Mouse (Mus musculus) liver, embryonic 15.5 days (tissue): Measurements from ENCODE around the gene BC004004. TPM values are rescaled to one million over a fixed set of nuclear protein-coding genes. Genes with fewer than 3 reads are reported as not detected.
A peak's percentile ranks its signal among the peaks of the same experiment; 100 is the strongest.
"Not testable (repeated sequence)": the region's sequence is repeated elsewhere in the genome, so short reads cannot be mapped to it uniquely, and the experiment has no call there.

ENCODE experiments used
- ATAC-seq: fragments of 200-750 bp; cut with Nextera tagmentation; 2 replicates; pipeline ENCODE4 v1.8.0; 2017; ENCODE audit warnings: moderate number of reproducible peaks, mild to moderate bottlenecking, moderate library complexity; ENCODE audit not compliant: insufficient read depth
- H3K27ac ChIP-seq: fragments of 300-500 bp; sonication (generic); replicated peaks from 2 replicates; pipeline ENCODE4 v1.5.1; 2015; ENCODE audit warnings: mild to moderate bottlenecking, inconsistent platforms
- H3K27me3 ChIP-seq: fragments of 300-500 bp; sonication (generic); 2 replicates; pipeline ENCODE4 v1.6.1; 2015; ENCODE audit warnings: mild to moderate bottlenecking, inconsistent platforms
- H3K36me3 ChIP-seq: fragments of 300-500 bp; sonication (generic); replicated peaks from 2 replicates; pipeline ENCODE4 v1.6.1; 2015; ENCODE audit warnings: moderate library complexity, mild to moderate bottlenecking, inconsistent platforms
- H3K4me1 ChIP-seq: fragments of 300-500 bp; sonication (generic); replicated peaks from 2 replicates; pipeline ENCODE4 v1.6.1; 2015; ENCODE audit warnings: inconsistent platforms
- H3K4me2 ChIP-seq: fragments of 300-500 bp; sonication (generic); 2 replicates; pipeline ENCODE4 v1.6.1; 2015; ENCODE audit warnings: moderate library complexity, mild to moderate bottlenecking, inconsistent platforms
- H3K4me3 ChIP-seq: fragments of 300-500 bp; sonication (generic); replicated peaks from 2 replicates; pipeline ENCODE4 v1.5.1; 2015; ENCODE audit warnings: mild to moderate bottlenecking, inconsistent platforms
- H3K9ac ChIP-seq: fragments of 300-500 bp; sonication (generic); 2 replicates; pipeline ENCODE4 v1.6.1; 2015; ENCODE audit warnings: moderate library complexity, mild to moderate bottlenecking, inconsistent platforms
- H3K9me3 ChIP-seq: fragments of 300-500 bp; sonication (generic); replicated peaks from 2 replicates; pipeline ENCODE4 v1.6.1; 2016; ENCODE audit warnings: inconsistent platforms
- WGBS: fragments of 180-500 bp; shearing (Covaris S2); methylation state at CpG from one replicate; pipeline ENCODE4 v1.1.7; 2015; ENCODE audit warnings: mixed read lengths; ENCODE audit not compliant: insufficient replicate concordance; 5-methylcytosine and 5-hydroxymethylcytosine counted together
- polyA plus RNA-seq: library from polyadenylated mRNA; unstranded; fragments of >200 nt; fragmentation: Nextera tagmentation; extraction: Ambion mirVana; gene quantifications from 2 replicates; pipeline ENCODE4 v1.2.1, GENCODE M21; 2015

Gene BC004004
- polyA plus RNA-seq, 1 experiment from 2014 or later = 62.7 TPM

DNA sequence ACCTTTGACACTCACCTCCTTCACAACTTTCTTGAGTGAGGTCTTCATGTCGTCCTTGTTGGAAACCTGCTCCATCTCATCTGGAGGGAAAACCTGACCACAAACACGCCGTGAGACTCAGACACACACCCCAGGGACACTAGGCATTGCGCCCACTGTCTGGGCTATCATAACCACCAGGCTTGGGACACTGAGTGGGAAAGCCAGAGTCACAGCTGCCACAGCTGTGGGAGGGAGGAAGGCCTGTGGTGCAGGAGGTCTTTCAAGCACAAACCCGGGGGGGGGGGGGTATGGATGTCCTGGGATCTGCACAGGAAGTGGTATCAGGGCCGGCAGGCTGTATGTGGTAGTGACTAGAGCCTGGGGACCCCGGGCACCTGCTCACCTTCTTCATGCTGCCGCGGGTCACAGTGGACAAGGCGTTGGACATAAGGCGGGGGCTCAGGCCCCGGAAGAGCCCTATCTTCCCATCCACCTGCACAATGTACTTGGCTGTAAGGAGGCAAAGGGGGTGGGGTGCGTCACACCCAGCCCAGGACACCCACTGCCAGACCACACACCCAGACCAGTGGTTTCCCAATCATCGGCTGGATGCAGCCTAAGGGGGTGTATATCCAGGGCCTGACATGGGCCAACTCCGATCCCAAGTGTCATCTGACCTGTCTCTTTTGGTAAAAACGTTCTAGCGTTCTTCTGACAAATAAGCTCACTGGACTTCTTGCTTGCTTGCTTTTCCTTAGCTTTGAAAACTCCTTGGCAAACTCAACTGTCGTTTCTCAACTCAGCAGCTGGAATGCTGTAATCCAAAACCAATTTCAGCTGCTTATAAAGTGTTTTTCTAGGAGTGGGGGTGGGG is 72.0 kb downstream of the BC004004 start:
- no peak for ATAC-seq
- 65% methylated on average over 18 of the region's 18 CpGs for WGBS
- no peak overlapping the region for H3K27ac ChIP-seq

DNA sequence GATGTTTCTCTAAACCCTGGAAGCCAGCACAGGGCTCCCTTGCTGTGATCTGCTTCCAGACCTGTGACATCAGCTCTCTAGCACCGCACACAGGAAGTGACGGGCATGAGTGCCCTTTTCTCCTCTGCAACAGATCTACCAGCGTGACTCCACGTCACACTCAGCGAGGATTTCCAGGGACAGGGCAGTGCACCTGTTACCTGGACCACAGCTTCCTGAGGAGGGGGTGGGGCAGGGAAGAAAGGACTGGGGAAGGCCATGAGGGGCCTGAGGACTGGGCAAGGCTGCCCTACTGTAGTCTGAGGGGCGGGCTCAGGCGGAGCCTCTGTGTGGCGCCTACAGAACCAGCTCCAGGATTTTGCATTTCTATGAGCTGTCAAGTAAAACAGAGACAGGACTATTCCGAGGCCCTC is 73.0 kb downstream of the BC004004 start:
- peaks cover 55% of the 10 kb centered on the region for H3K36me3 ChIP-seq
- WGBS = 47% methylated on average over 9 of the region's 9 CpGs
- H3K9me3 ChIP-seq = no peaks in the 10 kb centered on the region
- H3K27ac ChIP-seq = 0 out of 2 replicates have a peak overlapping the region, but pooled peaks have one; percentile 2
- peaks cover 41% of the 10 kb centered on the region for H3K4me1 ChIP-seq
- 0 out of 2 replicates have a peak, but pooled peaks have one; percentile 6 for ATAC-seq
- H3K27me3 ChIP-seq = no peaks in the 10 kb centered on the region
- H3K4me2 ChIP-seq = no peak overlapping the region
- no peak overlapping the region for H3K4me3 ChIP-seq
- no peak overlapping the region for H3K9ac ChIP-seq

More for the DNA sequence above, 72.0 kb downstream of the BC004004 start:
- no peak overlapping the region for H3K9ac ChIP-seq
- H3K27me3 ChIP-seq = no peaks in the 10 kb centered on the region
- peaks cover 31% of the 10 kb centered on the region for H3K4me1 ChIP-seq
- peaks cover 65% of the 10 kb centered on the region for H3K36me3 ChIP-seq
- H3K4me2 ChIP-seq = no peak overlapping the region
- H3K4me3 ChIP-seq = no peak overlapping the region
- no peaks in the 10 kb centered on the region for H3K9me3 ChIP-seq

DNA sequence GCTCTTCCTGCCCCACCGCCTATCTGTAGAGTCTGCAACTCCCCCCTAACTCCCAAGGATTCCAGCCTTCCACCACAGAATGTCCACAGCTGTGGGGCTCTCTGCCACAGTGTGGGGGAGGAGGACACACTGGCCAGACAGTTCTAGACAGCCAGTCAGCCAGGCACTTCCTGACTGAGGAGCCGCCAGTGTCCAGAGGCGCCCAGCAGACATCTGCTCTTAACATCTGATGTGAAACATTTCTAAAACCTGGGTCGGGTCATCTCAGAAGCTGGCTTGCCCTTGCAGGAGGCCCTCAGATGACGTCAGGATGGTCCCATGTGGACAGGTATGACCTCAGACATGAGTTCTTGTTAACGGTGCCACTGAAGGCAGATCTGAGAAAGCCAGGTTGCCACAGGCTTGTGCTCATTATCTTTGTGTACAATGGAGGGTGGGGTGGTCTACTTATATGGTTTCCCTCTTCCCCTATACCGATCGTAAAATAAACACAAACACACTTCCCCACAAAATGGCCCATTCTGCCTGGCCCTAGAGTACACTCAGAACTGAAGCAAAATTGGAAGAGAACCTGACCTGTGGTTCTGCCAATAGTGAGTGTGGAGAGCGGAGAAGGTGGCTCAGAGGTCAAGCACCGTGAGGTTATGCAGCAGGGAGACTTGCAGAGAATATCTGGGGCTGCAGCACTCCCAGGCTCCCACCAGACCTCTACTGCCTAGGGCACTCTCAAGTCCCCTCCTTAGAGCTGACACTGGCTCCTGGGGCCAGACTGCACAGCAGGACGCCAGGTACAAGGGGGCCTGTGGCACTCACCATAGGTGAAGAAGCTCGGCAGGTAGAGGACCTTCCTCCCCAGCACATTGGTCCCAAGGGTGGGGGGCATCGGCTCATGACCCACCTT is 73.7 kb downstream of the BC004004 start:
- Histone ChIP-seq H3K4me1 (peaks cover 47% of the 10 kb centered on the region), H3K4me2 (no peak overlapping the region), H3K36me3 (peaks cover 49% of the 10 kb centered on the region), H3K27ac (0 out of 2 replicates have a peak overlapping the region, but pooled peaks have one; percentile 2), H3K9ac (no peak overlapping the region), H3K4me3 (no peak overlapping the region), H3K27me3 (no peaks in the 10 kb centered on the region), H3K9me3 (no peaks in the 10 kb centered on the region)
- WGBS = 54% methylated on average over 13 of the region's 13 CpGs
- peak; percentile 36; the same call in 1 of the 2 replicates for ATAC-seq

DNA sequence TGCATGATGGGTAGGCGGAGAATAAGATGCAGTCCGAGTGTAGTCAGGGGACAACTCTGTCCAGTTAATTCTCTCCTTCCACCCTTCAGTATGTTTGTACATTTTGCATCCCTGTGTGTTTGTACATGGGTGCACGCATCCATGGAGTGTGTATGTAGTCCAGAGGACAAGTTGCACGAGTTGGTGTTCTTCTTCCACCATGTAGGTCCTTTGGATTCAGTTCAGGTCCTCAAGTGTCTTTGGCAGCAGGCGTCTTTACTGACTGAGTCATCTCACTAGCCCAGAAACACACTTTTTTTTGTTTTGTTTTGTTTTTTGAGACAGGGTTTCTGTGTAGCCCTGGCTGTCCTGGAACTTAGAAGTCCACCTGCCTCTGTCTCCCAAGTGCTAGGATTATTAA is 74.7 kb downstream of the BC004004 start:
- H3K9me3 ChIP-seq = no peaks in the 10 kb centered on the region
- no peak for ATAC-seq
- 79% methylated on average over 5 of the region's 5 CpGs for WGBS
- no peaks in the 10 kb centered on the region for H3K27me3 ChIP-seq
- H3K27ac ChIP-seq = no peak overlapping the region
- no peak overlapping the region for H3K4me2 ChIP-seq
- peaks cover 40% of the 10 kb centered on the region for H3K36me3 ChIP-seq
- H3K4me1 ChIP-seq = peaks cover 54% of the 10 kb centered on the region
- H3K4me3 ChIP-seq = no peak overlapping the region
- H3K9ac ChIP-seq = no peak overlapping the region

DNA sequence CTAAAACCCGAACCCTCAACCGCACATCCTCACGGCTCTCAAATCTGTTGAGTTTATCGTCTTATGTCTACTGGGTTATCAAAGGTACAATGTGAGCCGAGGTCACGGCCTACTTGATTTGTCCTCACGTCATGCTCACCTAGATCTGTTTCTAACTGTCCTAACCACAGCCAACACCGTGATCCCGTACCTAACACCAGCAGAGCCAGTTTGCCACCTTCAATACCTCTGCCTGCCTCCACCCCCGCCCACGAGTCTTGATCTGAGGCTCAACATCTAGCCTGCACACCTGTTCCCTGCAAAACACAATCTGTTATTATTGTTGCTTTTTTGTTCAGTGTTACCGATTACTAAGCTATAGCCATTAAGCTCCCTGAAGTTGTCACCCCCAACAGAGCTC is 76.7 kb downstream of the BC004004 start:
- Histone ChIP-seq H3K36me3 (peaks cover 20% of the 10 kb centered on the region; the same call in 1 of the 2 replicates), H3K4me1 (peaks cover 59% of the 10 kb centered on the region), H3K4me3 (no peak overlapping the region), H3K9ac (no peak overlapping the region), H3K27ac (no peak overlapping the region), H3K4me2 (no peak overlapping the region), H3K9me3 (no peaks in the 10 kb centered on the region), H3K27me3 (no peaks in the 10 kb centered on the region)
- whole genome bisulfite sequencing = 78% methylated on average over 12 of the region's 12 CpGs
- no peak for ATAC-seq

DNA sequence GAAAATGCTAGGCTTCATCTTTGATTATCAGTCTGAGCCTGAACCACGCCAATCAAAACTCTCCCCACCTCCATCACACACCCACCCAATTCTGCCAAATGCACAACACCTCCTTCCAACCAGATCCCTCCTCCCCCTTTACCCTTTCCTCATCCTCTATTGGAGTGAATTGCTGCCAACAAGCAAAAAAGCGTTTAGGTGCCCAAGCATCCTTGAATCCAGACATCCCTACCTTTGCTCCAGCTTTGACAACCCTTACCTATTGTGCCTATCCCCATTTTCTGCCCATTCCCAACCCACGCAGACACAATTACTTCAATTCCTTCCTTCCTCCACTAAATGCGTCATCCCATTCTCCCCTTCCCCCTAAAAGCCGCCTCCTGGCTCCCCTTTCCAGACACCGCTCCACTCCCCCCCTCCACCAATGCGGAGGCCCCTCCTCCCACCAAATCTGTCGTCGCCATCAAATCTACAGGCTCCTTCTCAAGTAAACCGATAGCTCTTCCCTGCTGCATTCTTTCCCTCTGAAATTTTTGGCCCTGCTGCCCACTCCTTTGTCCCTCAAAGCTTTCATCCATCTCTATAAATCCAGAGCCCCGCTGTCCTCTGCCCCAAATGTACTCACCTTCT is 78.0 kb downstream of the BC004004 start:
- ATAC-seq = no peak
- H3K36me3 ChIP-seq = peaks cover 15% of the 10 kb centered on the region; the same call in 1 of the 2 replicates
- H3K4me1 ChIP-seq = peaks cover 57% of the 10 kb centered on the region
- H3K4me2 ChIP-seq = peak overlapping the region; percentile 96
- H3K27me3 ChIP-seq = no peaks in the 10 kb centered on the region
- peak overlapping the region; percentile 87 for H3K9ac ChIP-seq
- WGBS = 3% methylated on average over 11 of the region's 11 CpGs
- no peaks in the 10 kb centered on the region for H3K9me3 ChIP-seq
- H3K4me3 ChIP-seq = peak overlapping the region; percentile 94
- peak overlapping the region; percentile 85 for H3K27ac ChIP-seq

DNA sequence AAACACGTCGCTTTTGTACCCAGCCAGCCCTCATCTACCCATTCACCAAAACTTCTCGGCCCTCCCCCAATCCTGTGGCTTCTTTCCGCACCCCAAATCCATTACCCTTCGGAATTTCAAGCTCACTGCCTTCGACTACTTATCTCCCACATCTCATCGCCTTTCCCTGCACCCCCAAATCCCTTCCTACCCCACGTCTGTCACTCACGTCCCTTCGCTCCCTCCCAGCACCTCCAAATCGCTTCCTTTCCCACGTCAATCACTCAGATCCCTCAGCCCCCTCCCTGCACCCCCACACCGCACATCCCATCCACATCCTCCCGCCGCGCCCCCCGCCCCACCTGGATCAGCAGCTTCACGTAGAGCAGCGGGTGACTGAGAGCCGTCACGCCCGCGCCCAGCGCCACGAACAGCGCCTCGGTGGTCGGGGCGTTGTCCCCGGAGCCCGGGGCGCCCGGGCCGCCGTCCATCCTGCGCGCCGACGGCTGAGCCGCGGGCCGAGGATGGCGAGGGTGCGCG is 78.6 kb downstream of the BC004004 start:
- H3K27ac ChIP-seq = peak overlapping the region; percentile 85

DNA sequence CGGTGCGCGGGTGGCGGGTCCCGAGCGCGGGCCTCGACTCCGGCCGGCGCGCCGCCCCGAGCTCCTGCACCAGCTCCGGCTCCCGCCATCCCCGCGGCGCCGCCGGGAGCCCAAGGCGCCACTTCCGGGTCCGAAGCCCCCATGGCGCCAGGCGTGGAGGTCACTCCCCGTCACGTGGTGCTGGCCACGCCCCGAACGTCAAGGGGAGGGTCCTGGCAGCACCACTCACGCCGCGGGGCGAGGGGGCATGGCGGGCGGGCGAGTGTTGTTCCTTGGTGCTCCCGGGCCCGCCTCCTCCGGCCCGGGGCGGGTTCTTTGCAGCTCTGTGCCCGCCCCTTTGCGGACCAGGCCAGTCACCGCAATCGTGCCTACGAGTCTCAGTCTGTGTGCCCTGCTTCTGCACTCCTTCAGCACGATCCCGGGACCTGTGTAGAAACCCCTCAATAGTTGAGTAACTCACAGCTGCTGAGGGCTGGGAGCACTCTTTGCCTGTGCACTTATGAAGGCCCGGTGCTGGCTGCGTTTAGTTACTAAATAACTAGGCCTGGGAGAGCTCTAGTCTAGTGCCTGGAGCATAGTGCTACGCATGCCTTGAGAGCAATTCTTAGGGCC is 79.2 kb downstream of the BC004004 start, which contains the start of gene Mtch1:
Gene Mtch1 (minus strand): TSS at position 290 of the 612 bp plus-strand sequence.
- H3K4me3 ChIP-seq = peak within 1 kb of the TSS; percentile 94
- H3K36me3 ChIP-seq = peaks cover 15% of the 10 kb centered on the region; the same call in 1 of the 2 replicates
- peak; percentile 96 for ATAC-seq
- peak within 1 kb of the TSS; percentile 85 for H3K27ac ChIP-seq
- H3K9me3 ChIP-seq = no peaks in the 10 kb centered on the region
- peak within 1 kb of the TSS; percentile 87 for H3K9ac ChIP-seq
- peaks cover 45% of the 10 kb centered on the region for H3K4me1 ChIP-seq
- no peaks in the 10 kb centered on the region for H3K27me3 ChIP-seq
- 1% methylated on average over 48 of the region's 53 CpGs for WGBS
- peak within 1 kb of the TSS; percentile 96 for H3K4me2 ChIP-seq

More for the DNA sequence above, 78.6 kb downstream of the BC004004 start:
- peak overlapping the region; percentile 87 for H3K9ac ChIP-seq
- peak overlapping the region; percentile 96 for H3K4me2 ChIP-seq
- no peaks in the 10 kb centered on the region for H3K27me3 ChIP-seq
- under 1% methylated on average over 45 of the region's 45 CpGs for WGBS
- H3K36me3 ChIP-seq = peaks cover 15% of the 10 kb centered on the region; the same call in 1 of the 2 replicates
- ATAC-seq = no peak
- peaks cover 51% of the 10 kb centered on the region for H3K4me1 ChIP-seq
- H3K4me3 ChIP-seq = peak overlapping the region; percentile 94
- no peaks in the 10 kb centered on the region for H3K9me3 ChIP-seq

DNA sequence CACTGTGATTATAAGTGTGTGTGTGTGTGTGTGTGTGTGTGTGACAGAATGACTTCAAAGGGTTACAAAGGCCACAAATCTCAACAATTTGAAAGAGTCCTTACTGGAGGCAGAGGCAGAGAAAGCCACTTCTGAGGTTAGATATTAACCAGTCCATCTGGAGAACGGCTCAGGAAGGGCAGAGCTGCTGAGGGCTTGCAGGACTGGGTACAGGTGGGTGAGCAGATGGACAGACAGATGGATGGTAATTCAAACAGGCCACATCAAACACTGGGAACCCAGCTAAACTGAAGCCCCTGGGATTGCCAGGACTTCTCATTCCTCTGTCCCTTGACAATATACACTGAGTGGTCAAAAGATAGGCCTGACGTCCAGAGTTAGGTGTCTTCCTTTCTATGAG is 80.4 kb downstream of the BC004004 start:
- H3K4me2 ChIP-seq = no peak overlapping the region
- 0 out of 2 replicates have a peak, but pooled peaks cover 3% of the 10 kb centered on the region for H3K36me3 ChIP-seq
- H3K27ac ChIP-seq = peak overlapping the region; percentile 85; the same call in 1 of the 2 replicates
- H3K27me3 ChIP-seq = no peaks in the 10 kb centered on the region
- no peaks in the 10 kb centered on the region for H3K9me3 ChIP-seq
- WGBS = 61% methylated on average over 2 of the region's 2 CpGs
- H3K4me1 ChIP-seq = peaks cover 34% of the 10 kb centered on the region
- no peak for ATAC-seq
- no peak overlapping the region for H3K4me3 ChIP-seq
- no peak overlapping the region for H3K9ac ChIP-seq

DNA sequence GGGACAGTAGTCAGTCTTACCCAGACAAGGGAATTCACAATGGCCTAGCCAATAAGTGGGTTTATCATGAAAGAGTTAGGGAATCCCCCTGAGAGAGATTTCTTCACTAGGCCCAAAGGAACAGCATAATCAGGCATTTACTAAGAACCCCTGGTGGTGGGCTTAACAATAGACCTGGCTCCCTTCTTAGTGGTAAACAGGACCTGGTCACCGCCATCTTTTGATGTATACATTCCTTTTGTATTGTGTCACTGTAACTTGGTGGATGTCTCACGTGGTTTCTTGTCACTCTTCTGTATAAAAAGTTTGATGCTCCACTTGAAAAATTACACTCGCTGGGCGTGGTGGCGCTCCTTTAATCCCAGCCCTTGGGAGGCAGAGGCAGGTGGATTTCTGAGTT is 82.5 kb downstream of the BC004004 start:
- H3K4me3 ChIP-seq, H3K9ac ChIP-seq, H3K4me2 ChIP-seq, H3K27me3 ChIP-seq, ATAC-seq, H3K9me3 ChIP-seq, H3K27ac ChIP-seq, H3K36me3 ChIP-seq: not testable (repeated sequence)
- 68% methylated on average over 5 of the region's 5 CpGs for WGBS
- peaks cover 28% of the 10 kb centered on the region for H3K4me1 ChIP-seq
